Mouse (Mus musculus) MEL (cell line): ENCODE measurements at regions not wholly inside any gene's neighbourhood (a gene's known extent, or its start where the extent isn't known, plus 50 kb on each side); places are given as distances from the start of the nearest gene placed in this dataset.

ENCODE experiments used
- DNase-seq: peaks from one replicate; pipeline ENCODE4 v3.0.0; 2011; ENCODE audit warnings: low read depth, low spot score
- H3K27ac ChIP-seq: 2 replicates; pipeline ENCODE4 v1.5.1; 2012; ENCODE audit warnings: low read depth, mild to moderate bottlenecking, control low read depth, low read length, moderate library complexity; ENCODE audit not compliant: control insufficient read depth
- H3K27me3 ChIP-seq, 2 experiments: fragments of 150-350 bp in 1 of 2; sonication (generic) in 1 of 2; 2 replicates each; pipeline ENCODE4 v1.6.1; 2012; ENCODE audit warnings: low read length in 2 of 2, mild to moderate bottlenecking in 2 of 2, improper control_type of control experiment in 1 of 2, moderate library complexity in 1 of 2; ENCODE audit not compliant: insufficient read depth in 2 of 2, control insufficient read depth in 1 of 2
- H3K36me3 ChIP-seq, 2 experiments: 2 replicates each; pipeline ENCODE4 v1.6.1; 2012 to 2014; ENCODE audit warnings: low read length in 2 of 2, improper control_type of control experiment in 1 of 2, inconsistent platforms in 1 of 2, mild to moderate bottlenecking in 1 of 2; ENCODE audit not compliant: insufficient read depth in 2 of 2, control insufficient read depth in 1 of 2
- H3K4me1 ChIP-seq, 2 experiments: fragments of 150-350 bp in 1 of 2; sonication (generic) in 1 of 2; 2 replicates each; pipeline ENCODE4 v1.6.1; 2012; ENCODE audit warnings: low read length in 2 of 2, improper control_type of control experiment in 1 of 2, mild to moderate bottlenecking in 1 of 2; ENCODE audit not compliant: insufficient read depth in 2 of 2, control insufficient read depth in 1 of 2
- H3K4me3 ChIP-seq, 2 experiments: fragments of 150-350 bp in 1 of 2; sonication (generic) in 1 of 2; 2 replicates each; pipeline ENCODE4 v1.5.1; 2012; ENCODE audit warnings: low read depth in 2 of 2, low read length in 2 of 2, mild to moderate bottlenecking in 2 of 2, moderate library complexity in 2 of 2, control low read depth in 1 of 2, improper control_type of control experiment in 1 of 2; ENCODE audit not compliant: control insufficient read depth in 1 of 2, insufficient read depth in 1 of 2
- H3K79me2 ChIP-seq: 2 replicates; pipeline ENCODE4 v1.6.1; 2012; ENCODE audit warnings: mild to moderate bottlenecking, low read length, moderate library complexity; ENCODE audit not compliant: control insufficient read depth, poor library complexity, insufficient read depth
- H3K9ac ChIP-seq: 2 replicates; pipeline ENCODE4 v1.6.1; 2012; ENCODE audit warnings: low read depth, mild to moderate bottlenecking, control low read depth, low read length, moderate library complexity; ENCODE audit not compliant: control insufficient read depth, poor library complexity, severe bottlenecking
- H3K9me3 ChIP-seq: fragments of 150-350 bp; sonication (generic); replicated peaks from 2 replicates; pipeline ENCODE4 v1.6.1; 2012; ENCODE audit warnings: mild to moderate bottlenecking, low read length, improper control_type of control experiment, moderate library complexity; ENCODE audit not compliant: insufficient read depth
- CHD2 ChIP-seq: IDR thresholded peaks from 2 replicates; pipeline ENCODE4 v1.6.1; 2011; ENCODE audit warnings: low read length, improper control_type of control experiment
- CTCF ChIP-seq, 3 experiments: IDR thresholded peaks in 2 of 3; conservative IDR thresholded peaks in 1 of 3; 2 replicates each; pipeline ENCODE4 v1.5.1; 2011 to 2012; ENCODE audit warnings: low read length in 3 of 3, low read depth in 2 of 3, mild to moderate bottlenecking in 2 of 3, improper control_type of control experiment in 1 of 3, inconsistent platforms in 1 of 3, mixed read lengths in 1 of 3, moderate library complexity in 1 of 3; ENCODE audit not compliant: control insufficient read depth in 1 of 3, insufficient read depth in 1 of 3, poor library complexity in 1 of 3, severe bottlenecking in 1 of 3
- ELF1 ChIP-seq: IDR thresholded peaks from 2 replicates; pipeline ENCODE4 v1.6.1; 2014; ENCODE audit warnings: low read depth, mild to moderate bottlenecking, inconsistent platforms, low read length, improper control_type of control experiment, moderate library complexity
- ETS1 ChIP-seq: IDR thresholded peaks from 2 replicates; pipeline ENCODE4 v1.6.1; 2012; ENCODE audit warnings: low read depth, mild to moderate bottlenecking, inconsistent platforms, low read length, improper control_type of control experiment, moderate library complexity
- GATA1 ChIP-seq: IDR thresholded peaks from 2 replicates; pipeline ENCODE4 v1.6.1; 2011; ENCODE audit warnings: low read depth, low read length, improper control_type of control experiment
- HCFC1 ChIP-seq: IDR thresholded peaks from 2 replicates; pipeline ENCODE4 v1.6.1; 2012; ENCODE audit warnings: low read depth, mild to moderate bottlenecking, inconsistent platforms, low read length, improper control_type of control experiment, moderate library complexity
- JUND ChIP-seq: IDR thresholded peaks from 2 replicates; pipeline ENCODE4 v1.6.1; 2011; ENCODE audit warnings: low read depth, mild to moderate bottlenecking, improper control_type of control experiment, low read length
- MAFK ChIP-seq: IDR thresholded peaks from 2 replicates; pipeline ENCODE4 v1.6.1; 2011; ENCODE audit warnings: low read depth, mild to moderate bottlenecking, low read length, improper control_type of control experiment, borderline replicate concordance
- MXI1 ChIP-seq: IDR thresholded peaks from 2 replicates; pipeline ENCODE4 v1.6.1; 2011; ENCODE audit warnings: mild to moderate bottlenecking, low read depth, low read length, improper control_type of control experiment
- MYC ChIP-seq: IDR thresholded peaks from 2 replicates; pipeline ENCODE4 v1.6.1; 2011; ENCODE audit warnings: low read depth, mild to moderate bottlenecking, low read length, improper control_type of control experiment, moderate library complexity
- NRF1 ChIP-seq: IDR thresholded peaks from 2 replicates; pipeline ENCODE4 v1.6.1; 2014; ENCODE audit warnings: low read depth, mild to moderate bottlenecking, inconsistent platforms, low read length, improper control_type of control experiment, moderate library complexity; ENCODE audit not compliant: poor library complexity, insufficient read depth, severe bottlenecking
- POLR2A ChIP-seq, 2 experiments: IDR thresholded peaks; 2 replicates each; pipeline ENCODE4 v1.6.1; 2011 to 2012; ENCODE audit warnings: low read length in 2 of 2, mild to moderate bottlenecking in 2 of 2, control low read depth in 1 of 2, improper control_type of control experiment in 1 of 2, low read depth in 1 of 2, moderate library complexity in 1 of 2; ENCODE audit not compliant: control insufficient read depth in 1 of 2, insufficient read depth in 1 of 2, poor library complexity in 1 of 2
- POLR2AphosphoS5 ChIP-seq: IDR thresholded peaks from 2 replicates; pipeline ENCODE4 v1.6.1; 2012; ENCODE audit warnings: low read depth, borderline replicate concordance, mild to moderate bottlenecking, inconsistent platforms, low read length, moderate library complexity, mixed read lengths
- RAD21 ChIP-seq: IDR thresholded peaks from 2 replicates; pipeline ENCODE4 v1.6.1; 2011; ENCODE audit warnings: mild to moderate bottlenecking, low read depth, low read length, improper control_type of control experiment
- SMC3 ChIP-seq: IDR thresholded peaks from 2 replicates; pipeline ENCODE4 v1.6.1; 2011; ENCODE audit warnings: low read depth, low read length, improper control_type of control experiment
- TBP ChIP-seq: IDR thresholded peaks from 2 replicates; pipeline ENCODE4 v1.8.0; 2011; ENCODE audit warnings: low read depth, low read length, improper control_type of control experiment
- TCF12 ChIP-seq: IDR thresholded peaks from 2 replicates; pipeline ENCODE4 v1.6.1; 2014; ENCODE audit warnings: low read depth, mild to moderate bottlenecking, inconsistent platforms, low read length, improper control_type of control experiment, moderate library complexity
- USF1 ChIP-seq: IDR thresholded peaks from 2 replicates; pipeline ENCODE4 v1.6.1; 2014; ENCODE audit warnings: low read depth, mild to moderate bottlenecking, inconsistent platforms, low read length, improper control_type of control experiment, moderate library complexity
- USF2 ChIP-seq, 2 experiments: IDR thresholded peaks; 2 replicates each; pipeline ENCODE4 v1.6.1; 2011 to 2012; ENCODE audit warnings: improper control_type of control experiment in 2 of 2, low read length in 2 of 2, borderline replicate concordance in 1 of 2, inconsistent platforms in 1 of 2, low read depth in 1 of 2, mild to moderate bottlenecking in 1 of 2; ENCODE audit not compliant: insufficient read depth in 1 of 2
- ZC3H11A ChIP-seq: IDR thresholded peaks from 2 replicates; pipeline ENCODE4 v1.6.1; 2012; ENCODE audit warnings: low read depth, mild to moderate bottlenecking, inconsistent platforms, low read length, improper control_type of control experiment
- ZMIZ1 ChIP-seq: IDR thresholded peaks from 2 replicates; pipeline ENCODE4 v1.6.1; 2012; ENCODE audit warnings: low read depth, mild to moderate bottlenecking, inconsistent platforms, low read length, improper control_type of control experiment, moderate library complexity
- ZNF384 ChIP-seq: IDR thresholded peaks from 2 replicates; pipeline ENCODE4 v1.6.1; 2012; ENCODE audit warnings: low read depth, mild to moderate bottlenecking, inconsistent platforms, low read length, improper control_type of control experiment

- H3K4me1 ChIP-seq = no peaks in the 10 kb centered on the region
- no peaks in the 10 kb centered on the region for H3K9me3 ChIP-seq
- no peak overlapping the region for H3K27ac ChIP-seq
- H3K9ac ChIP-seq = no peak overlapping the region
- no peaks in the 10 kb centered on the region for H3K27me3 ChIP-seq
- peak; percentile 44 for DNase-seq
- TF ChIP-seq GATA1 (no peak), ZNF384 (no peak), ETS1 (no peak), JUND (no peak), RAD21 (peak; percentile 61), MYC (no peak), USF2 (IDR thresholded peaks at IDR 0.05; ENCODE audit: borderline replicate concordance in 1 of 2, insufficient read depth in 1 of 2, low read depth in 1 of 2, low read length in 2 of 2) (no peak), NRF1 (no peak), HCFC1 (no peak), ZMIZ1 (no peak), POLR2A (IDR thresholded peaks at IDR 0.05; ENCODE audit: control insufficient read depth in 1 of 2, insufficient read depth in 1 of 2, low read depth in 1 of 2, low read length in 2 of 2, poor library complexity in 1 of 2) (no peak), TBP (no peak), MAFK (no peak), ZC3H11A (peak; percentile 30; the same call in 1 of the 2 replicates), SMC3 (peak; percentile 33), ELF1 (no peak), CTCF (IDR thresholded peaks at IDR 0.05 in 2 of 3, conservative IDR thresholded peaks at IDR 0.05 in 1 of 3; ENCODE audit: control insufficient read depth in 1 of 3, insufficient read depth in 1 of 3, low read depth in 2 of 3, low read length in 3 of 3, poor library complexity in 1 of 3, severe bottlenecking in 1 of 3) (peak; percentile 32 to 65 (median 58); a peak in 5 of 6 replicates), CHD2 (no peak)
- no peaks in the 10 kb centered on the region for H3K36me3 ChIP-seq
- H3K4me3 ChIP-seq = no peak overlapping the region
- no peaks in the 10 kb centered on the region for H3K79me2 ChIP-seq
Observed at GRCm38 (mm10) chr1:77943101-77943500, 253.8 kb downstream of the Pax3 start.

DNA sequence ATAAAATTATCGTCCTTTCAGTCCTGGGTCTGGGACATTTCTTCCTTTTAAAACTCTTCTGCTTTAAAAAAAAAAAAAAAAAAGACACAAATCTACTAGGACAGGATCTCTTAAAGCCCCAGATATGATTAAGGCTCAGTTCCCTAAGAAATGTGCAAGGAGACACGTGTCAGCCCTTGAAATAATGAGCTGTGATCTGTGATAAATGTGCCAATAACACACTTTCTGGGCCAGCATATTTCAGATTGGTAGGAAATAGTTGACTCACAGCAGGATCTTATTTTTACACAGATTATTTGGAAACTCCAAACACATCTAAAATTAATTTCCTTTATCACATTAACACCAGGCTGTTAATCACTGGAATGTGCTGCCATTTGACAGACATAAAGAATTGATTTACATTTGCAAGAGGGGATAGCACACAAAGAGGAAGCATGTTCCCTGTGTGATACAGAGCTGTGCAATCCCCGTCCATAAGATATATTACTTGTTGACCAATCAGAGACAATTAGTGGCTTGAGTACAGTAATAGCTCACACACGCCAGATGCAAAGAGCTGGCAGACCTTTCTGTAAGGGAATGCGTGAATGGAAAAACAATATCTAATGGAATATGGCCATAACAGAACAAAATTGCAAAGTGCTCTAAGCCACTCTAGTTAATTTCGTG lies 263.7 kb downstream of the Pax3 start:
- no peak for DNase-seq
- TF ChIP-seq POLR2AphosphoS5 (no peak), MXI1 (no peak), USF1 (no peak), TCF12 (no peak)
- no peak overlapping the region for H3K27ac ChIP-seq

More for the DNA sequence above, 263.7 kb downstream of the Pax3 start:
- Histone ChIP-seq H3K27me3 (no peaks in the 10 kb centered on the region), H3K36me3 (no peaks in the 10 kb centered on the region), H3K9ac (no peak overlapping the region), H3K79me2 (no peaks in the 10 kb centered on the region), H3K4me3 (no peak overlapping the region), H3K4me1 (no peaks in the 10 kb centered on the region), H3K9me3 (no peaks in the 10 kb centered on the region)
